Mouse (Mus musculus) ES-Bruce4 (cell line): Measurements from ENCODE around the gene Gse1.

Source experiments
- CTCF ChIP-seq: IDR thresholded peaks from one replicate; pipeline ENCODE4 v1.8.1; 2011; ENCODE audit warnings: low read depth, low read length
- EP300 ChIP-seq: IDR thresholded peaks from 2 replicates; pipeline ENCODE4 v1.6.1; 2011; ENCODE audit warnings: low read depth, low read length; ENCODE audit not compliant: insufficient read depth
- POLR2A ChIP-seq: IDR thresholded peaks from one replicate; pipeline ENCODE4 v1.8.1; 2011; ENCODE audit warnings: low read length; ENCODE audit not compliant: insufficient read depth

DNA sequence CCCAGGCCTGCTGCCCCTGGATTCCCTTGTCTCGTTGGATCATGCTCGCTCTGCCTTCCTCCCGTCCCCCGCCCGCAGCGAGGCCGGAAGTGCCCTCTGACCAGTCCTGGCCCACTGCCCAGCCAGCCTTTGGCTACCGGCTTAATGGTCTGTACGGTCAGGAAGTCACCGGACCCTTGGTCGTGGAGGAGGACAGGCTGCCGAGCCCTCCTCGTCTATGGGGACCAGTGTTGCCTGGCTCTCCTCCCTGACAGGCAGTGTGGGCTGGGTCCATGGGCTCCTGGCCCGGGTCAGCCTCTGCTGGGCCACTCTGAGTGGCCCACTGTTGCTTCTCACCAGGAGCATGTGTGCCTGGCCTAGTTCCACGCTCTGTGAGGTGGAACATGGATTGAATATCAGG, 266.6 kb downstream of the Gse1 start:
- no peak for TF ChIP-seq CTCF
- no peak for TF ChIP-seq POLR2A
- TF ChIP-seq EP300: no peak
